Mouse (Mus musculus): ENCODE results near the gene Gpsm3.
A peak's percentile ranks its signal among the peaks of the same experiment; 100 is the strongest.
"Not testable (repeated sequence)": the region's sequence is repeated elsewhere in the genome, so short reads cannot be mapped to it uniquely, and the experiment has no call there.

The Gpsm3 gene

GRCm38 (mm10) chr17:34589681-34590101 lies at the start of gene Gpsm3:
Gene Gpsm3, plus strand, starts transcription at chr17:34589806.
- DNase-seq, result peak; percentile 80

GRCm38 (mm10) chr17:34543567-34543966 lies 46.0 kb upstream of the Gpsm3 start:
- not testable (repeated sequence) for DNase-seq

GRCm38 (mm10) chr17:34546797-34547196 lies 42.8 kb upstream of the Gpsm3 start:
- no peak for DNase-seq

- no peak for DNase-seq
Observed at GRCm38 (mm10) chr17:34547601-34548000, 42.0 kb upstream of the Gpsm3 start.

- no peak for DNase-seq
Observed at GRCm38 (mm10) chr17:34549156-34549555, 40.5 kb upstream of the Gpsm3 start.

- DNase-seq, result no peak
Observed at GRCm38 (mm10) chr17:34549843-34550242, 39.8 kb upstream of the Gpsm3 start.

- peak; percentile 91 for DNase-seq
Observed at GRCm38 (mm10) chr17:34555483-34555882, 34.1 kb upstream of the Gpsm3 start.

- DNase-seq, result no peak
Observed at GRCm38 (mm10) chr17:34556406-34556805, 33.2 kb upstream of the Gpsm3 start.

- no peak for DNase-seq
Observed at GRCm38 (mm10) chr17:34557411-34557810, 32.2 kb upstream of the Gpsm3 start.

GRCm38 (mm10) chr17:34559116-34559515 lies 30.5 kb upstream of the Gpsm3 start:
- no peak for DNase-seq

- DNase-seq, result no peak
Observed at GRCm38 (mm10) chr17:34559895-34560294, 29.7 kb upstream of the Gpsm3 start.

- no peak for DNase-seq
Observed at GRCm38 (mm10) chr17:34560438-34560837, 29.2 kb upstream of the Gpsm3 start.

- no peak for DNase-seq
Observed at GRCm38 (mm10) chr17:34561200-34561599, 28.4 kb upstream of the Gpsm3 start.

GRCm38 (mm10) chr17:34562595-34562994 lies 27.0 kb upstream of the Gpsm3 start:
- no peak for DNase-seq

- no peak for DNase-seq
Observed at GRCm38 (mm10) chr17:34563354-34563753, 26.3 kb upstream of the Gpsm3 start.

- peak; percentile 75 for DNase-seq
Observed at GRCm38 (mm10) chr17:34564003-34564421, 25.6 kb upstream of the Gpsm3 start, which contains the start of gene Notch4. Gene Notch4, plus strand, starts transcription at chr17:34564268.

GRCm38 (mm10) chr17:34564796-34565195 lies 24.8 kb upstream of the Gpsm3 start:
- DNase-seq, result peak; percentile 74

- DNase-seq, result peak; percentile 30
Observed at GRCm38 (mm10) chr17:34567311-34567710, 22.3 kb upstream of the Gpsm3 start.

- DNase-seq, result no peak
Observed at GRCm38 (mm10) chr17:34568421-34568820, 21.2 kb upstream of the Gpsm3 start.

GRCm38 (mm10) chr17:34569919-34570318 lies 19.7 kb upstream of the Gpsm3 start:
- no peak for DNase-seq

GRCm38 (mm10) chr17:34571875-34572274 lies 17.7 kb upstream of the Gpsm3 start:
- DNase-seq, result no peak

- DNase-seq, result peak; percentile 32
Observed at GRCm38 (mm10) chr17:34572361-34572760, 17.2 kb upstream of the Gpsm3 start.

- DNase-seq, result no peak
Observed at GRCm38 (mm10) chr17:34576577-34576976, 13.0 kb upstream of the Gpsm3 start.

- no peak for DNase-seq
Observed at GRCm38 (mm10) chr17:34578070-34578469, 11.5 kb upstream of the Gpsm3 start.

GRCm38 (mm10) chr17:34582528-34582927 lies 7.1 kb upstream of the Gpsm3 start:
- no peak for DNase-seq

GRCm38 (mm10) chr17:34583397-34583796 lies 6.2 kb upstream of the Gpsm3 start:
- peak; percentile 32 for DNase-seq

Measured in kidney, postnatal 10 days (tissue).